Comparison of ENCODE assay signal across 9 mouse cellular contexts in genomic region chr11:80564975-80565965, GRCm38 (mm10).
DNase-seq lines count a peak whose midpoint lies in the region; ATAC-seq and TF ChIP-seq lines count a peak whose summit lies in the region.
"Had no signal": no experiment of that assay in that cellular context is flagged by ENCODE, and none has a peak within 500 bp of the region (broad histone marks: within the 10 kb centered on the region; RNA-seq: fewer than 3 reads in every experiment).

No protein-coding gene starts in this region.

- TF ChIP-seq POLR2A in cerebellum, adult 2 months (IDR thresholded peaks at IDR 0.05; ENCODE audit: borderline replicate concordance, insufficient read depth, low read length), result no peak

- TF ChIP-seq EP300 in lung, postnatal 0 days (IDR thresholded peaks at IDR 0.05), result no peak

- no peaks in the 10 kb centered on the region for H3K4me1 ChIP-seq in kidney, embryonic 14.5 days (ENCODE audit: control insufficient read depth, insufficient read depth, low read length)
- peaks cover 11% of the 10 kb centered on the region for H3K4me1 ChIP-seq in cerebellum, adult 2 months (ENCODE audit: control insufficient read depth, insufficient read depth, low read length)
- no peaks in the 10 kb centered on the region for H3K4me1 ChIP-seq in lung, postnatal 0 days (ENCODE audit: insufficient read depth, low read depth, low read length)

- H3K36me3 ChIP-seq in kidney, embryonic 14.5 days (ENCODE audit: control insufficient read depth, insufficient read depth, low read length), result no peaks in the 10 kb centered on the region
- H3K36me3 ChIP-seq in lung, postnatal 0 days (ENCODE audit: insufficient read depth, low read length), result no peaks in the 10 kb centered on the region
- H3K36me3 ChIP-seq: embryonic facial prominence, embryonic 13.5 days had no signal

- H3K4me3 ChIP-seq in kidney, embryonic 14.5 days (ENCODE audit: low read length), result no peak overlapping the region
- H3K4me3 ChIP-seq in cerebellum, adult 2 months (replicated peaks; ENCODE audit: insufficient read depth, low read depth, low read length), result no peak overlapping the region
- no peak overlapping the region for H3K4me3 ChIP-seq in lung, postnatal 0 days (ENCODE audit: low read depth, low read length)
- H3K4me3 ChIP-seq: embryonic facial prominence, embryonic 13.5 days had no signal

- H3K9ac ChIP-seq in kidney, embryonic 14.5 days (ENCODE audit: low read depth, low read length), result no peak overlapping the region
- H3K9ac ChIP-seq in lung, postnatal 0 days (replicated peaks; ENCODE audit: low read depth), result no peak overlapping the region
- H3K9ac ChIP-seq: embryonic facial prominence, embryonic 13.5 days had no signal

- no peak overlapping the region for H3K27ac ChIP-seq in kidney, embryonic 14.5 days (ENCODE audit: low read depth, low read length)
- no peak overlapping the region for H3K27ac ChIP-seq in cerebellum, adult 2 months (ENCODE audit: insufficient read depth, low read length)
- H3K27ac ChIP-seq in lung, postnatal 0 days (ENCODE audit: low read length), result no peak overlapping the region
- H3K27ac ChIP-seq: embryonic facial prominence, embryonic 13.5 days had no signal

- ATAC-seq in kidney, embryonic 14.5 days (ENCODE audit: low FRiP score, low TSS enrichment), result no peak
- peak; percentile 78 for ATAC-seq in lung, postnatal 0 days

- H3K9me3 ChIP-seq in kidney, embryonic 14.5 days (ENCODE audit: control insufficient read depth, low read length), result no peaks in the 10 kb centered on the region
- H3K9me3 ChIP-seq in lung, postnatal 0 days (ENCODE audit: low read length), result no peaks in the 10 kb centered on the region
- H3K9me3 ChIP-seq: embryonic facial prominence, embryonic 13.5 days had no signal

- peak; percentile 23 for DNase-seq in kidney, adult 9 months
- peak; percentile 77 for DNase-seq in adipocyte (ENCODE audit: low spot score)
- DNase-seq in cerebellum, adult 2 months, result peak; percentile 22 to 59
- peak; percentile 74 for DNase-seq in lung, postnatal 0 days (ENCODE audit: low spot score)
- DNase-seq in embryo, embryonic 10.5 days (ENCODE audit: low spot score), result no peak
- no peak for DNase-seq in urinary bladder, postnatal 10 days (ENCODE audit: low spot score)
- no peak for DNase-seq in right cerebral cortex, postnatal 36 days (ENCODE audit: low spot score in 2 of 2)

- no peaks in the 10 kb centered on the region for H3K27me3 ChIP-seq in kidney, embryonic 14.5 days (ENCODE audit: control insufficient read depth, insufficient read depth, low read length)
- H3K27me3 ChIP-seq in cerebellum, adult 2 months (ENCODE audit: control insufficient read depth, insufficient read depth, low read length), result no peaks in the 10 kb centered on the region
- H3K27me3 ChIP-seq in lung, postnatal 0 days (replicated peaks; ENCODE audit: insufficient read depth, low read length), result no peaks in the 10 kb centered on the region
- H3K27me3 ChIP-seq: embryonic facial prominence, embryonic 13.5 days had no signal

- WGBS in kidney, embryonic 14.5 days, result 69% methylated on average over 7 of the region's 7 CpGs
- WGBS in cerebellum, adult 2 months, result 14% methylated on average over 7 of the region's 7 CpGs
- WGBS in lung, postnatal 0 days, result 45% methylated on average over 7 of the region's 7 CpGs

- no peak overlapping the region for H3K4me2 ChIP-seq in kidney, embryonic 14.5 days (replicated peaks; ENCODE audit: low read depth, low read length)
- H3K4me2 ChIP-seq in lung, postnatal 0 days (replicated peaks; ENCODE audit: low read depth, low read length), result no peak overlapping the region
- H3K4me2 ChIP-seq: embryonic facial prominence, embryonic 13.5 days had no signal

- TF ChIP-seq CTCF in cerebellum, adult 2 months (IDR thresholded peaks at IDR 0.05; ENCODE audit: borderline replicate concordance, insufficient read depth, low read depth, low read length), result no peak
- no peak for TF ChIP-seq CTCF in lung, postnatal 0 days (IDR thresholded peaks at IDR 0.05)

Comparison
In these comparisons a context has a peak if more than half of its experiments do, and no peak if none do; other contexts are left out.
1. DNase-seq: peak in kidney, adult 9 months (single experiment), adipocyte (single experiment), cerebellum, adult 2 months (2 of 2) and lung, postnatal 0 days (single experiment); none in embryo, embryonic 10.5 days (single experiment), urinary bladder, postnatal 10 days (single experiment) and right cerebral cortex, postnatal 36 days (0 of 2).